Mouse (Mus musculus): Measurements from ENCODE around the gene Arpc1a.

GRCm38 (mm10) chr5:145110401-145110800 lies 26.8 kb downstream of the Arpc1a start:
- TF ChIP-seq POLR2A (IDR thresholded peaks at IDR 0.05; ENCODE audit: low read depth, low read length) (no peak), CTCF (IDR thresholded peaks at IDR 0.05; ENCODE audit: extremely low read depth, insufficient read depth, insufficient read length, insufficient replicate concordance) (no peak)

All from spleen, adult 2 months (tissue).